Mouse (Mus musculus): ENCODE results near the gene Spaca6. TPM values are rescaled to one million over a fixed set of nuclear protein-coding genes. Genes with fewer than 3 reads are reported as not detected.

Spaca6 gene
- total RNA-seq (2021), result 100 to 1,000 TPM in 1 of 2 experiments, 10 to 100 TPM in 1; 91.4 to 104 TPM
- long read RNA-seq, experiment 1, partial matches to known transcripts, result 0 of 5 reads
- long read RNA-seq, experiment 1, other reads (novel, unspliced or antisense), result 4 of 5 reads
- long read RNA-seq, experiment 2, full-length matches to known transcripts, result 1 of 5 reads
- long read RNA-seq, experiment 2, partial matches to known transcripts, result 1 of 5 reads
- long read RNA-seq, experiment 2, other reads (novel, unspliced or antisense), result 3 of 5 reads

- DNase-seq (ENCODE audit: low spot score in 2 of 2), result peak; percentile 85 to 92
These were observed at the start of gene Spaca6 for GRCm38 (mm10) chr17:17826751-17827657. TSS of gene Spaca6 (plus strand) at chr17:17827158.

GRCm38 (mm10) chr17:17790866-17791630 is 35.9 kb upstream of the Spaca6 start:
- DNase-seq (ENCODE audit: low spot score in 2 of 2), result no peak

GRCm38 (mm10) chr17:17792578-17792977 is 34.4 kb upstream of the Spaca6 start:
- peak; percentile 4 to 5 for DNase-seq (ENCODE audit: low spot score in 2 of 2)

- DNase-seq (ENCODE audit: low spot score in 2 of 2), result no peak
These were observed 31.4 kb upstream of the Spaca6 start for GRCm38 (mm10) chr17:17795527-17795926.

- no peak for DNase-seq (ENCODE audit: low spot score in 2 of 2)
These were observed 3.2 kb upstream of the Spaca6 start for GRCm38 (mm10) chr17:17823612-17824336.

- no peak for DNase-seq (ENCODE audit: low spot score in 2 of 2)
These were observed 902 bp upstream of the Spaca6 start for GRCm38 (mm10) chr17:17825921-17826591.

GRCm38 (mm10) chr17:17827658-17828190 is 766 bp downstream of the Spaca6 start:
- DNase-seq (ENCODE audit: low spot score in 2 of 2), result peak in 1 of 2 experiments; percentile 70

- peak in 1 of 2 experiments; percentile 52 for DNase-seq (ENCODE audit: low spot score in 2 of 2)
These were observed 1.4 kb downstream of the Spaca6 start for GRCm38 (mm10) chr17:17828191-17828981.

GRCm38 (mm10) chr17:17829052-17829785 is 2.3 kb downstream of the Spaca6 start:
- DNase-seq (ENCODE audit: low spot score in 2 of 2), result no peak

GRCm38 (mm10) chr17:17829816-17830535 is 3.0 kb downstream of the Spaca6 start:
- DNase-seq (ENCODE audit: low spot score in 2 of 2), result no peak

- no peak for DNase-seq (ENCODE audit: low spot score in 2 of 2)
These were observed 3.8 kb downstream of the Spaca6 start for GRCm38 (mm10) chr17:17830731-17831130.

- DNase-seq (ENCODE audit: low spot score in 2 of 2), result no peak
These were observed 7.9 kb downstream of the Spaca6 start for GRCm38 (mm10) chr17:17834896-17835295.

GRCm38 (mm10) chr17:17836101-17836500 is 9.1 kb downstream of the Spaca6 start:
- no peak for DNase-seq (ENCODE audit: low spot score in 2 of 2)

- DNase-seq (ENCODE audit: low spot score in 2 of 2), result no peak
These were observed 10.5 kb downstream of the Spaca6 start for GRCm38 (mm10) chr17:17837426-17837825.

- peak; percentile 95 to 96 for DNase-seq (ENCODE audit: low spot score in 2 of 2)
These were observed 11.2 kb downstream of the Spaca6 start for GRCm38 (mm10) chr17:17837919-17838701.

- no peak for DNase-seq (ENCODE audit: low spot score in 2 of 2)
These were observed 12.3 kb downstream of the Spaca6 start for GRCm38 (mm10) chr17:17839276-17839675.

- no peak for DNase-seq (ENCODE audit: low spot score in 2 of 2)
These were observed 13.8 kb downstream of the Spaca6 start for GRCm38 (mm10) chr17:17840796-17841195.

Data from layer of hippocampus, postnatal 14 days (tissue).